Mouse (Mus musculus) kidney, postnatal 0 days (tissue): ENCODE measurements around the gene Hhat. TPM values are rescaled to one million over a fixed set of nuclear protein-coding genes. Genes with fewer than 3 reads are reported as not detected.

ENCODE experiments used
- ATAC-seq: fragments of 200-750 bp; cut with Nextera tagmentation; replicated peaks from 2 replicates; pipeline ENCODE4 v1.8.0; 2017; ENCODE audit warnings: low read depth, moderate number of reproducible peaks, moderate TSS enrichment, moderate library complexity; ENCODE audit not compliant: low FRiP score
- DNase-seq: peaks from one replicate; pipeline ENCODE4 v3.0.0-alpha.2; 2016; ENCODE audit warnings: low spot score
- H3K27ac ChIP-seq: fragments of 300-500 bp; sonication (generic); 2 replicates; pipeline ENCODE4 v1.5.1; 2014; ENCODE audit warnings: mild to moderate bottlenecking
- H3K27me3 ChIP-seq: fragments of 300-500 bp; sonication (generic); 2 replicates; pipeline ENCODE4 v1.6.1; 2014; ENCODE audit warnings: low read length, mixed read lengths; ENCODE audit not compliant: insufficient read depth
- H3K36me3 ChIP-seq: fragments of 300-500 bp; sonication (generic); 2 replicates; pipeline ENCODE4 v1.6.1; 2014; ENCODE audit warnings: low read length, mixed read lengths; ENCODE audit not compliant: insufficient read depth
- H3K4me1 ChIP-seq: fragments of 300-500 bp; sonication (generic); replicated peaks from 2 replicates; pipeline ENCODE4 v1.6.1; 2014; ENCODE audit warnings: antibody characterized with exemption, low read length, mixed read lengths; ENCODE audit not compliant: insufficient read depth
- H3K4me2 ChIP-seq: fragments of 300-500 bp; sonication (generic); 2 replicates; pipeline ENCODE4 v1.6.1; 2014; ENCODE audit warnings: mild to moderate bottlenecking, low read length, moderate library complexity, mixed read lengths
- H3K4me3 ChIP-seq: fragments of 300-500 bp; sonication (generic); replicated peaks from 2 replicates; pipeline ENCODE4 v1.5.1; 2014; ENCODE audit warnings: low read depth, low read length
- H3K9ac ChIP-seq: fragments of 300-500 bp; sonication (generic); 2 replicates; pipeline ENCODE4 v1.6.1; 2014; ENCODE audit warnings: low read depth, low read length
- H3K9me3 ChIP-seq: fragments of 300-500 bp; sonication (generic); replicated peaks from 2 replicates; pipeline ENCODE4 v1.6.1; 2016; ENCODE audit warnings: low read length, inconsistent platforms, mixed read lengths
- CTCF ChIP-seq: IDR thresholded peaks from 2 replicates; pipeline ENCODE4 v1.5.1; 2016; ENCODE audit warnings: antibody characterized with exemption, low read depth, mild to moderate bottlenecking, moderate library complexity
- whole genome bisulfite sequencing: fragments of 180-500 bp; shearing (Covaris S2); extraction: QIAGEN DNeasy Blood & Tissue Kit; methylation state at CpG from one replicate; pipeline ENCODE4 v1.1.7; 2014; 5-methylcytosine and 5-hydroxymethylcytosine counted together
- polyA plus RNA-seq: library from polyadenylated mRNA; unstranded; fragments of >200 nt; fragmentation: Nextera tagmentation; extraction: Ambion mirVana; gene quantifications from 2 replicates; pipeline ENCODE4 v1.2.1, GENCODE M21; 2015

Hhat gene
- polyA plus RNA-seq, 1 experiment from 2014 or later = 13.5 TPM

- no peak overlapping the region for H3K27ac ChIP-seq
- no peaks in the 10 kb centered on the region for H3K4me1 ChIP-seq
- no peak overlapping the region for H3K9ac ChIP-seq
- no peaks in the 10 kb centered on the region for H3K9me3 ChIP-seq
- no peaks in the 10 kb centered on the region for H3K27me3 ChIP-seq
- no peaks in the 10 kb centered on the region for H3K36me3 ChIP-seq
- H3K4me3 ChIP-seq = no peak overlapping the region
- TF ChIP-seq CTCF = no peak
- ATAC-seq (no peak), DNase-seq (no peak)
- no peak overlapping the region for H3K4me2 ChIP-seq
Measured at GRCm38 (mm10) chr1:192699101-192699500, 71.9 kb downstream of the Hhat start.

DNA sequence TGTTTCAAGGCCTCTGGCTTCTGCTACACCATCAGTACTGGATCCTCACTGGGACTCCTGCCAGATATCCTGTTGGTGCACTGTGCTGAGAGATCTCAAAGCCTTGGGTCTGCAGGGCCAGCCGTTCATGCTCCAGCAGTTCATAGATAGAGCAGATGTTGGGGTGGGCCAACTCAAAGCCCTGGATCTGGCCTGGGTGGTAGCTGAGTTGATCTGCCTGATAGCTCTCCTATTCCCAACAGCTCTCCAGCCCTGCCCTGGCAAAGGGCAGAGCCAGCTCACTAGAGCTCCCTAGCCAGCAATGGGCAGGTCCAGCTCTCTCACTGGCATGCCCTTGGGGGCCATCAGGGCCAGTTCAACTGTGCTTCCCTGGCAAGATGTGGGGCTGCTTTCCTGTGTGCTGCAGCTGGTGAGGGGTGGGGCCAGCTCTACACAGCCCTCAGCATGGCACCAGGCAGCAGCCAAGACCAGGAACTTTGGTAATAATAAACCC, 74.6 kb downstream of the Hhat start:
- DNase-seq = peak; percentile 9
- Histone ChIP-seq H3K27me3 (no peaks in the 10 kb centered on the region), H3K4me1 (no peaks in the 10 kb centered on the region), H3K36me3 (no peaks in the 10 kb centered on the region), H3K4me2 (no peak overlapping the region), H3K4me3 (no peak overlapping the region), H3K9ac (no peak overlapping the region), H3K9me3 (no peaks in the 10 kb centered on the region), H3K27ac (peak overlapping the region; percentile 55; the same call in 1 of the 2 replicates)
- WGBS = 58% methylated on average over 1 of the region's 1 CpGs
- no peak for TF ChIP-seq CTCF
- peak; percentile 61; the same call in 1 of the 2 replicates for ATAC-seq

DNA sequence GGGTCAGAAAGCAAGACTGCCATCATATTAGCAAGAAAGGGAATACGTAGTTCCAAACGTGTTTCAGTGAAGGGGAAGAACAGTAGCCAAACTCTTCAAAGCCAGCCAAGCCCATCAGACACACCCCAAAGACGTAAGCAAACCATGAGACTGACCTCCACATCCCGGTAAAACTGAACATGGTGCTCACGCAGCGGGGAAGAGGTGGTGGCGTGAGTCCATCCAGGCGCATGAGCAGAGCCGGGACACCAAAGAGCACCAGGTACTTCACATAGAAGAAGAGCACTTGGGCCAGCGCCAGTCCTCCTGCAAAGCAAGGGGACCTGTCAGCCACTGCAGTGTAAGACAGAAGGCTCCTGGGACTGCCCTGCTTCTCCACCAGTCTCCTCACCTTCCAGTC, 77.4 kb downstream of the Hhat start:
- Histone ChIP-seq H3K9ac (no peak overlapping the region), H3K36me3 (no peaks in the 10 kb centered on the region), H3K4me3 (no peak overlapping the region), H3K27me3 (no peaks in the 10 kb centered on the region), H3K4me2 (no peak overlapping the region), H3K27ac (no peak overlapping the region), H3K4me1 (no peaks in the 10 kb centered on the region), H3K9me3 (no peaks in the 10 kb centered on the region)
- no peak for DNase-seq
- ATAC-seq = no peak
- no peak for TF ChIP-seq CTCF
- whole genome bisulfite sequencing = 94% methylated on average over 10 of the region's 10 CpGs

GRCm38 (mm10) chr1:192692982-192693381, 78.0 kb downstream of the Hhat start:
- Histone ChIP-seq H3K4me2 (no peak overlapping the region), H3K36me3 (no peaks in the 10 kb centered on the region), H3K4me3 (no peak overlapping the region), H3K4me1 (no peaks in the 10 kb centered on the region), H3K27me3 (no peaks in the 10 kb centered on the region), H3K9me3 (no peaks in the 10 kb centered on the region), H3K9ac (no peak overlapping the region), H3K27ac (no peak overlapping the region)
- DNase-seq (no peak), ATAC-seq (no peak)
- 84% methylated on average over 7 of the region's 7 CpGs for WGBS
- no peak for TF ChIP-seq CTCF

DNA sequence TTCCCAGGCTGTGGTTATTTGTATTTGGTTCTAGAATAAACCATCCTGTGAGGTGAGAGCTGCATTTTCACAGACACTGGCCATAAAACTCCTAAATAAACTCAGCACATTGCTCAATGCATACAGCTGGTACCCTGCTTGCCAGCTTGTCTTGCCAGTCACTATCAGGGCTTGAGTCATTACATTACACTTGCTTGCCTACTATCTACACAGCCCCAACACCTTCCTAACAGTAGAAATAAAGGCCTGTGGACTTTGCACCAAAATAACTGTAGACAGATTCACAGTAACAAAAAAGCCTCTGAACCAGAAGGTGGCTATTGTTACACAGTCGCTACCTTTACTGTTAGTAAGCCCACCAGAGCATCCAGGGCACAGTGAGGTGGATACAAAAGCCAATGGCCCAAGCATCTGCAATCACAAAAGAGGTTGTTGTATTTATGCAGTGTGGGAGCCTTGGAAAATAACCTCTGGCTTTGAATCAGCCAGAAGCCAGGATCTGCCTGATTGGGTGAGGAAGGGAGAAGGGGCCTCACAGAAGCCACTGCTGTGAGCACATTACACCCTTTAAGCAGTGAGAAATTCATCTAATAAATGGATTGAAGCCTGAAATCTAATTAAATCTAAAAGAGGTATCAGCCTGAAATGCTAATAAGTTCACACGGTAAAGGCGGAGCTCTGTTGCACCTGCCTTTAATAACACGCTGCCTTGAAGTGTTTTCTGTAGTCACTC, 88.6 kb downstream of the Hhat start:
- no peak for ATAC-seq
- no peaks in the 10 kb centered on the region for H3K36me3 ChIP-seq
- no peaks in the 10 kb centered on the region for H3K9me3 ChIP-seq
- H3K4me1 ChIP-seq = no peaks in the 10 kb centered on the region
- no peak for DNase-seq
- H3K27me3 ChIP-seq = no peaks in the 10 kb centered on the region
- no peak for TF ChIP-seq CTCF
- H3K4me2 ChIP-seq = no peak overlapping the region
- no peak overlapping the region for H3K9ac ChIP-seq
- 84% methylated on average over 4 of the region's 4 CpGs for WGBS
- H3K4me3 ChIP-seq = no peak overlapping the region
- H3K27ac ChIP-seq = no peak overlapping the region

DNA sequence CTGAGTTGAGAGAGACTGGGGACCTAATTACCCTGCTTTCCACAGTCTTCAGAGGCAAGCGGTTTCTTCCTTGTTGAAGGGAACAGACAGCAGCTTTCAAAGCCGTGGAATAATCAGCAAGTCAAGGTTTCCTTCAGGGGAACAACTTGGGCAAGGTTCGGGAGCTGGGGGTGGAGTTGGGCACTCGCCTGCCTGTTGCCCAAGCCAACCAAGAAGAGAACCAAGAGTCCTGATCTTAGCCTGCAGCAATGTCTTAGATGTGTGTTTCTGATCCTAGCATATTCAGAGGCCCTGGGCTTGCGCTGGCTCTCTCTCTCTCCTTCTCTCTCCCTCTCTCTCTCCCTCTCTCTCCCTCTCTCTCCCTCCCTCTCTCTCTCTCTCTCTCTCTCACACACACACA, 93.8 kb downstream of the Hhat start:
- 75% methylated on average over 5 of the region's 5 CpGs for WGBS
- H3K4me2 ChIP-seq = no peak overlapping the region
- DNase-seq (no peak), ATAC-seq (no peak)
- H3K27me3 ChIP-seq = no peaks in the 10 kb centered on the region
- H3K4me3 ChIP-seq = no peak overlapping the region
- H3K27ac ChIP-seq = no peak overlapping the region
- no peaks in the 10 kb centered on the region for H3K9me3 ChIP-seq
- H3K4me1 ChIP-seq = no peaks in the 10 kb centered on the region
- H3K9ac ChIP-seq = no peak overlapping the region
- TF ChIP-seq CTCF = no peak
- H3K36me3 ChIP-seq = no peaks in the 10 kb centered on the region
